Mouse (Mus musculus): ENCODE measurements around the gene Arhgef11. TPM values are rescaled to one million over a fixed set of nuclear protein-coding genes. Genes with fewer than 3 reads are reported as not detected.

Arhgef11 gene
- total RNA-seq, 2 experiments from 2014 or later = 14.8 to 17.2 TPM

- no peak for DNase-seq
These were observed 144.3 kb downstream of the Arhgef11 start for GRCm38 (mm10) chr3:87761408-87762375.

- no peak for DNase-seq
These were observed 145.8 kb downstream of the Arhgef11 start for GRCm38 (mm10) chr3:87763202-87763601.

- peak; percentile 81 for DNase-seq
These were observed 146.4 kb downstream of the Arhgef11 start for GRCm38 (mm10) chr3:87763683-87764289.

- no peak for DNase-seq
These were observed 147.1 kb downstream of the Arhgef11 start for GRCm38 (mm10) chr3:87764506-87764905.

- peak; percentile 41 for DNase-seq
These were observed 147.7 kb downstream of the Arhgef11 start for GRCm38 (mm10) chr3:87765091-87765490.

GRCm38 (mm10) chr3:87765631-87766283 lies 148.4 kb downstream of the Arhgef11 start:
- no peak for DNase-seq

GRCm38 (mm10) chr3:87766284-87766667 lies 148.9 kb downstream of the Arhgef11 start:
- DNase-seq = no peak

- DNase-seq = peak; percentile 62
These were observed 150.4 kb downstream of the Arhgef11 start for GRCm38 (mm10) chr3:87767764-87768163.

- no peak for DNase-seq
These were observed 151.1 kb downstream of the Arhgef11 start for GRCm38 (mm10) chr3:87768431-87768830.

- peak; percentile 88 for DNase-seq
These were observed 151.5 kb downstream of the Arhgef11 start for GRCm38 (mm10) chr3:87768844-87769243.

GRCm38 (mm10) chr3:87769506-87769905 lies 152.1 kb downstream of the Arhgef11 start:
- DNase-seq = no peak

GRCm38 (mm10) chr3:87770280-87770679 lies 152.9 kb downstream of the Arhgef11 start:
- no peak for DNase-seq

- DNase-seq = no peak
These were observed 153.7 kb downstream of the Arhgef11 start for GRCm38 (mm10) chr3:87771088-87771487.

- DNase-seq = no peak
These were observed 160.9 kb downstream of the Arhgef11 start for GRCm38 (mm10) chr3:87778283-87778682.

- DNase-seq = no peak
These were observed 161.7 kb downstream of the Arhgef11 start for GRCm38 (mm10) chr3:87779086-87779485.

- DNase-seq = no peak
These were observed 166.1 kb downstream of the Arhgef11 start for GRCm38 (mm10) chr3:87783282-87784023.

GRCm38 (mm10) chr3:87785156-87785555 lies 167.8 kb downstream of the Arhgef11 start:
- no peak for DNase-seq

GRCm38 (mm10) chr3:87785626-87786214 lies 168.4 kb downstream of the Arhgef11 start:
- DNase-seq = no peak
